Mouse (Mus musculus): ENCODE data around the gene Ifnar1. TPM values are rescaled to one million over a fixed set of nuclear protein-coding genes. Genes with fewer than 3 reads are reported as not detected.
A peak's percentile ranks its signal among the peaks of the same experiment; 100 is the strongest.
"Not testable (repeated sequence)": the region's sequence is repeated elsewhere in the genome, so short reads cannot be mapped to it uniquely, and the experiment has no call there.

The Ifnar1 gene
- polyA plus RNA-seq (2015; fragmentation: Nextera tagmentation; extraction: Ambion mirVana) = 54.7 and 55.2 TPM in 2 replicates

DNA sequence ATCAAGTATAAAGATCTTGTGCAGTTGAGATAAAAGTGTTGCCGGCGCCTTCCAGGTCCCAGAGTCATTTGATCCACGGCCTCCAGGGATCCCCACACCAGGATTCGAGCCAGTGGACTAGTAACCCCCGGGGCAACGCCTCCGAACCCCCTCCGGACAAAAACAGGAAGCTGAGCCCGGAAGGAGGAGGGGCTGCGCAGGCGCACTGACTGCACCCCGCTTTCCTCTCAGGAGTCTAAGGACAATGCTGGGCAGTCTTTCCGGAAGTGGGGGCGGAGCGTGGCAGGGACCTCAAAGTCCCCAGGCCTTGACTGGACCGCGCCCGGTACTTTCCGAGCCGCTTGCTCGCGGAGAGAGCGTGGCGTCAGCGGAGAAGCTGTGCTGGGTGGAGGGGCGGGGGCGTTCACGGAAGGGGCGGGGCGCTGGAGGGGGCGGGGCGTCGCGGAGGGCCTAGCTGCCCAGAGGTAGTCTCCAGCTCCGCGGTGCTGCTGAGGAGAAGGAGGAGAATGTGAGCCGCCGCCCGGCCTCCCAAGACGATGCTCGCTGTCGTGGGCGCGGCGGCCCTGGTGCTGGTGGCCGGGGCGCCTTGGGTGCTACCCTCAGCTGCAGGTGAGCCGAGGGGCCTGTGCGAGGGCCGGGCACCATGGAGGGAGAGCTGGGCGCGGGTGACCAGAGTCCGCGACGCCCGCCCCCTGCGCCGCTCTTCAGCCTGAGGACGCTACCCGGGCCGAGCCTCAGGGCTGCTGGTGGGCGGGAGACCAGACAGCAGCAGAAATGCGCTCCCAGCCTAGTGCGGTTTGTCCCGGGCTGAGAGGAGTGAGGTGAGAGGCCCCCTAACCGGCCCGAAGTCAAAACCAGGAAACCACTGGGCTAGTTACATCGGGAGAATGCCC lies at the start of gene Ifnar1:
Gene Ifnar1, plus strand, starts transcription at position 431 of the 893 bp plus-strand sequence.
- peak; percentile 99 for ATAC-seq
- Histone ChIP-seq H3K27ac (peak within 1 kb of the TSS; percentile 98), H3K27me3 (no peaks in the 10 kb centered on the region), H3K4me3 (replicated peaks) (peak within 1 kb of the TSS; percentile 97), H3K4me1 (replicated peaks) (peaks cover 33% of the 10 kb centered on the region), H3K9me3 (no peaks in the 10 kb centered on the region), H3K36me3 (peaks cover 14% of the 10 kb centered on the region), H3K4me2 (replicated peaks) (peak within 1 kb of the TSS; percentile 72), H3K9ac (replicated peaks) (peak within 1 kb of the TSS; percentile 97)
- WGBS = under 1% methylated on average over 55 of the region's 68 CpGs

DNA sequence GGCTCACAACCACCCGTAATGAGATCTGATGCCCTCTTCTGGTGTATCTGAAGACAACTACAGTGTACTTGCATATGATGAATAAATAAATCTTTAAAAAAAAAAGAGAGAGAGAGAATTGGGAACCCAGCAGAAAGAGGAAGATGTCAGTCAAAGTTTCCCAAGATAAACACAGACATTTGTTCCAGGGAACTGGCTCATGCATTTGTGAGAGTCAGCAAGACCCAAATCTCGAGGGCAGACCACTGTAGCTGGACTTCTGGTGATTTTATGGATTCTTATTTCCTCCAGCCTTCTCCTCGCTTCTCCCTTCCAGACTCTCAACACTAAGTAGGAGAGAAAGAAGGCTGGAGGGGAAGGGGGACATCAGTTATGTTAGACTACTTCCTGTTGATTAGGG lies 47.0 kb upstream of the Ifnar1 start:
- H3K36me3 ChIP-seq = no peaks in the 10 kb centered on the region
- no peaks in the 10 kb centered on the region; the same call in 1 of the 2 replicates for H3K4me1 ChIP-seq (replicated peaks)
- H3K27me3 ChIP-seq = no peaks in the 10 kb centered on the region
- H3K4me2 ChIP-seq (replicated peaks) = no peak overlapping the region
- ATAC-seq = no peak
- H3K4me3 ChIP-seq (replicated peaks) = no peak overlapping the region
- no peaks in the 10 kb centered on the region for H3K9me3 ChIP-seq
- WGBS = 74% methylated on average over 3 of the region's 3 CpGs
- no peak overlapping the region for H3K27ac ChIP-seq
- no peak overlapping the region for H3K9ac ChIP-seq (replicated peaks)

DNA sequence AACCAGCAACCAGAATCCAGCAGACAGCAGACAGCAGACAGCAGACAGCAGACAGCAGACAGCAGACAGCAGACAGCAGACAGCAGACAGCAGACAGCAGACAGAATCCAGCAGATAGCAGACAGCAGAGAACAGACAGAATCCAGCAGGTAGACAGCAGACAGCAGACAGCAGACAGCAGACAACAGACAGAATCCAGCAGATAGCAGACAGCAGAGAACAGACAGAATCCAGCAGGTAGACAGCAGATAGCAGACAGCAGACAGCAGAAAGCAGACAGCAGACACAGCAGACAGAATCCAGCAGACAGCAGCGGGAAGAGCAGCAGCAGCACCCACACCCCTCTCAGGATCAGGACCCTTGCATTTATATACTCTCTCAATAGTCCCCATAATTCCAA lies 46.4 kb upstream of the Ifnar1 start:
- H3K9me3 ChIP-seq; H3K36me3 ChIP-seq; H3K4me2 ChIP-seq (replicated peaks); H3K27me3 ChIP-seq; H3K4me1 ChIP-seq (replicated peaks); H3K9ac ChIP-seq (replicated peaks); H3K27ac ChIP-seq; ATAC-seq; H3K4me3 ChIP-seq (replicated peaks): not testable (repeated sequence)
- 93% methylated on average over 1 of the region's 1 CpGs for WGBS

DNA sequence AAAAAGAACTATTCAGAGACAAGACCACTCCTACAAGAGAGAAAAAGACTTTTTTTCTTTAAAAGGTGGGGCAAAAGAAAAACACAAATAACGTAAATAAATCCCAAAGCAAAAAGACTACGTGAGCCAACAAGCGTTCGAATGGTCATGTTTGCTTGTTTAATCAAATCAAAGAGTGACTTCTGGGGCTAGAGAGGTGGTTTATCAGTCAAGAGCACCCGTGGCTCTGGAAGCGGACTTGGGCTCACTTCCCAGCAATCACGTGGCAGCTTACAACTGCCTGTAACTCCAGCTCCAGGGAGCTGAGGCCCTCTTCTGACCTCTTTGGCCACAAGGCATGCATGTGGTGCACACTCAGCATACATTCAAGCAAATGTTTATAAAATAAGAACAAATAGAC lies 43.7 kb upstream of the Ifnar1 start:
- WGBS = 72% methylated on average over 7 of the region's 7 CpGs

DNA sequence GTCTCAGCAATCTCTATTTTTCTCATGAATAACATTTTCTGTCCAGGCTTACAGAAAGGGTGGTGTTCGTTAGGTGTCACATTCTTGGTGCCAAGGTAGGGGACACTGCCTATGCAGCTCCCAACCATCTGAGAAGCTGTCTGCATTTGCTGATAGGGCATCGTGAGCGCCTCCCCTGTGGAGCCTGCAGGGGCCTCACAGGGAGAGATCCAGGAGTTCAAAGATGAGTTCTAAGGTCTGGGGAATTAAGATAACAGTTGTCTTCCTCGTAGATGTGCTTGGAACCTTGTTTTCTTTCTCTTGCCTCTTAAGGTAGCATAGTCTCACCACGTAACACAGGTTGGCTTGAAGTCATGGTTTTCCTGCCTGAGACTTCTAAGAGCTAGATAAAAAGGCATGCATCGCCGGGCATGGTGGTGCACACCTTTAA lies 43.2 kb upstream of the Ifnar1 start:
- H3K27ac ChIP-seq = no peak overlapping the region
- H3K4me2 ChIP-seq (replicated peaks) = no peak overlapping the region
- WGBS = 86% methylated on average over 7 of the region's 7 CpGs
- ATAC-seq = no peak
- H3K9ac ChIP-seq (replicated peaks) = no peak overlapping the region
- no peaks in the 10 kb centered on the region for H3K36me3 ChIP-seq
- H3K4me3 ChIP-seq (replicated peaks) = no peak overlapping the region
- no peaks in the 10 kb centered on the region for H3K9me3 ChIP-seq
- H3K4me1 ChIP-seq (replicated peaks) = no peaks in the 10 kb centered on the region
- H3K27me3 ChIP-seq = no peaks in the 10 kb centered on the region

More for the DNA sequence above, 43.7 kb upstream of the Ifnar1 start:
- H3K27ac ChIP-seq = no peak overlapping the region
- no peaks in the 10 kb centered on the region for H3K27me3 ChIP-seq
- no peaks in the 10 kb centered on the region for H3K36me3 ChIP-seq
- no peak for ATAC-seq
- no peak overlapping the region for H3K4me3 ChIP-seq (replicated peaks)
- H3K9ac ChIP-seq (replicated peaks) = no peak overlapping the region
- H3K9me3 ChIP-seq = no peaks in the 10 kb centered on the region
- H3K4me2 ChIP-seq (replicated peaks) = no peak overlapping the region
- H3K4me1 ChIP-seq (replicated peaks) = no peaks in the 10 kb centered on the region

DNA sequence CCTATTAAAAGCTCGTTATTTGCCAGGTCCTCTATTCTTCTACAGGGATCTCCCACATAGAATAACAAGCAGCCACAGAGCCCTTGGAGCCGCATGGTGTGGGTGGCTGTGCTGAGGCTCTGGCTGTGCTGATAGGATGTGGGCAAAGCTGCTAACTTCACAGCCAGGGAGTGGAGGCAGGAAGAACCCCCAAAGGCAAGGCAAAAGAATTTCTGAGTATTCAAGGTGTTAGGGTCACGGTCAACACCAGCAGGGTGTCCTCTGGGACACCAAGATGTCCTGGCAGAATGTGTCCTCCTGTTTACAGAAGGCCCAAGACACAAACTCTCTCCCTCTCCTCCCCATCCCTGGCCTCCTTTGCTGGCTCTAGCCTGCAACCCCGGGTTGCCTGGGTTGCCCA lies 42.6 kb upstream of the Ifnar1 start:
- no peak for ATAC-seq
- H3K9ac ChIP-seq (replicated peaks) = no peak overlapping the region

DNA sequence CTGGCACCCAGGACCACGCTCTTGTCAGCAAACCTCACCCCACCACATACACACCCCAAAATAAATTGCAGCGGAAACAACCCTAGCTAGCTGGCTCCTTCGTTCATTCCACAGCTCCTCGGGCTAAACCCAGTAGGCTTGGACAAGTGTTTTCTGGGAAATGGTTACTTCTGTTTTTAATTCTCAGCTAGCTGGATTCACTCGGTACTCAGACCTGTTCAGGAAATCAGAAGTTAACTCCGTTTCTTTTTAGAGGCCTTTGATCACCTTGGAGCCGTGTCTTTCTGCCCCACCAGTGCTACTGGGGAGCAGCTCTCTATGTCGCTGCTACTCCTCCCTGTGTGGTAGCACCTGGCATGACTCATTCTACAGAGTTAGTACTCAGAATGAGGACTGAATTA lies 41.8 kb upstream of the Ifnar1 start:
- ATAC-seq = no peak
- Histone ChIP-seq H3K27ac (no peak overlapping the region), H3K4me2 (replicated peaks) (no peak overlapping the region), H3K9ac (replicated peaks) (no peak overlapping the region), H3K9me3 (no peaks in the 10 kb centered on the region), H3K27me3 (no peaks in the 10 kb centered on the region), H3K4me3 (replicated peaks) (no peak overlapping the region), H3K36me3 (no peaks in the 10 kb centered on the region), H3K4me1 (replicated peaks) (no peaks in the 10 kb centered on the region)
- WGBS = 88% methylated on average over 8 of the region's 8 CpGs

More for the DNA sequence above, 42.6 kb upstream of the Ifnar1 start:
- no peak overlapping the region for H3K27ac ChIP-seq
- WGBS = 67% methylated on average over 4 of the region's 4 CpGs
- no peaks in the 10 kb centered on the region for H3K9me3 ChIP-seq
- no peaks in the 10 kb centered on the region for H3K27me3 ChIP-seq
- H3K4me3 ChIP-seq (replicated peaks) = no peak overlapping the region
- no peaks in the 10 kb centered on the region for H3K36me3 ChIP-seq
- no peak overlapping the region for H3K4me2 ChIP-seq (replicated peaks)
- H3K4me1 ChIP-seq (replicated peaks) = no peaks in the 10 kb centered on the region

DNA sequence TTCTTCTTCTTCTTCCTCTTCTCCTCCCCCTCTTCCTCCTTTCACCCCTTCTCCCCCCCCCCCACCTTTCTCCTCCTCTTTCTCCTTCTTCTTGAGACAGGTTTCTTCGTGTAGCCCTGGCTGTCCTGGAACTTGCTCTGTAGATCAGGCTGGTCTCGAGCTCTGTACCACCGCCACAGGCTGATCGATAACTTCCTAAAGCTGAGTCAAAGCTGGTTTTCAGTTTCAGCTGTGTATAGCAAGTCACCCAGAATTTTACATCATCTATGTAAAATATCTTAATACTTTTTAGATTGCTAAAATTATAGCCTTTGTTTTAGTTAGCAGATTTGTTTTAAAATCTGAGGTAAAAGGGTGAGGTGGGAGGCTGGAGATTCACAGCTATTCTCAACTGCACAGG lies 40.2 kb upstream of the Ifnar1 start:
- H3K4me1 ChIP-seq (replicated peaks) = no peaks in the 10 kb centered on the region
- H3K9me3 ChIP-seq = no peaks in the 10 kb centered on the region
- no peak overlapping the region for H3K27ac ChIP-seq
- H3K27me3 ChIP-seq = no peaks in the 10 kb centered on the region
- H3K4me3 ChIP-seq (replicated peaks) = no peak overlapping the region
- no peak overlapping the region for H3K9ac ChIP-seq (replicated peaks)
- no peak for ATAC-seq
- 91% methylated on average over 4 of the region's 4 CpGs for WGBS
- H3K36me3 ChIP-seq = no peaks in the 10 kb centered on the region
- no peak overlapping the region for H3K4me2 ChIP-seq (replicated peaks)

DNA sequence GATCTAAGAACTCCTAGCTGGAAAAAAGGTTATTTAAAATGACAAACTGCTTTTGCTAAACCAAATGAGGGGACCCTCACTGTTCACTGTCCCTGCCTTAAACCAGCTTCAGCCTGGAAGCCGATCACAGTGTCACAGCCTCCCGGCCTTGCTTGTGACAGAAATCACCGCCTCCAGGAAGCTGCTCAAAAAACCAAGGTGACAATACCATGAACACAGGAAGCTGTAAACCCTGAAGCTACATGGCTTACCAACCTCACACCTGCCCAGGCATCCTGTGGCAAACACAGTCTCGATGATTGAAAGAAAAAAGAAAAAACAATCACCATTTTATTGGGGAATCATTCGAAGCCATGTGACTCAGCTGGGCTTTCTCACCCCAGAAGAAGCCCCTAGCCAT lies 39.5 kb upstream of the Ifnar1 start:
- 91% methylated on average over 5 of the region's 5 CpGs for WGBS
- ATAC-seq = no peak
- Histone ChIP-seq H3K27ac (no peak overlapping the region), H3K4me2 (replicated peaks) (no peak overlapping the region), H3K27me3 (no peaks in the 10 kb centered on the region), H3K9ac (replicated peaks) (no peak overlapping the region), H3K4me1 (replicated peaks) (no peaks in the 10 kb centered on the region), H3K4me3 (replicated peaks) (no peak overlapping the region), H3K36me3 (no peaks in the 10 kb centered on the region), H3K9me3 (no peaks in the 10 kb centered on the region)

DNA sequence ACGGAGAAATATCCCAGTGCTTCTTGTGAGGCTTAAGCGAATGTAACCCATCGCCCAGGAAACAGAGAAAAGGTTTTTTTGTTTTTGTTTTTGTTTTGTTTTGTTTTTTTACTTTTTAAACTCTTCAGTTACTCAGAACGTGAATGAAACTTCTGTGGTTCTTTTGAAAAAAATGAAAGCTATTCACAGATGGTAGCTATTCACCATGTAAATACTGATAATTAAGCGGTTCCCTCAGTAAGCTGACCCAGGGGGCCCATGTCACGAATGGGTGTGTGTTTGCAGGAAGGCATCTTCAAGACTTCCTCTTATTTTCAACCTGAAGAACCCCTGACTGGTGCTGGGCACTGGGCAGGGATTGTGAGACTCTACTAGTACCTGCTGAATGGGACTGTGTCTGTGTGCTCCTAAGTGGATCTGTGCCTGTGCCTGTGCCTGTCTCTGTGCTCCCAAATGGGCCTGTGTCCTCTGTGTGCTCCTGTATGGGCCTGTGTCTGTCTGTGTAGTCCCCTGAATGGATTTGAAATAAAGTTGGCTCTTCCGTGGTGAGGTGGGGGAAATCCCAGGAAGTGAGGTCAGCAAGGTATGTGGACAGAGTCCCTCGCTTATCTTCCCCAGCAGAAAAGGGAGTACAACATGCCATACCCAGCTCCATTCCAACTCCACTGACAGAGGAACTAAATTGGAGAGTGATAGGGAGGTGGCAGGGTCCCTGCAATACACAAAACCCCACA lies 38.1 kb upstream of the Ifnar1 start:
- H3K4me3 ChIP-seq (replicated peaks) = no peak overlapping the region
- no peak for ATAC-seq
- H3K27me3 ChIP-seq = no peaks in the 10 kb centered on the region
- no peak overlapping the region for H3K9ac ChIP-seq (replicated peaks)
- no peaks in the 10 kb centered on the region for H3K36me3 ChIP-seq
- 77% methylated on average over 8 of the region's 8 CpGs for WGBS
- H3K4me1 ChIP-seq (replicated peaks) = no peaks in the 10 kb centered on the region
- H3K9me3 ChIP-seq = no peaks in the 10 kb centered on the region
- no peak overlapping the region for H3K4me2 ChIP-seq (replicated peaks)
- no peak overlapping the region for H3K27ac ChIP-seq

DNA sequence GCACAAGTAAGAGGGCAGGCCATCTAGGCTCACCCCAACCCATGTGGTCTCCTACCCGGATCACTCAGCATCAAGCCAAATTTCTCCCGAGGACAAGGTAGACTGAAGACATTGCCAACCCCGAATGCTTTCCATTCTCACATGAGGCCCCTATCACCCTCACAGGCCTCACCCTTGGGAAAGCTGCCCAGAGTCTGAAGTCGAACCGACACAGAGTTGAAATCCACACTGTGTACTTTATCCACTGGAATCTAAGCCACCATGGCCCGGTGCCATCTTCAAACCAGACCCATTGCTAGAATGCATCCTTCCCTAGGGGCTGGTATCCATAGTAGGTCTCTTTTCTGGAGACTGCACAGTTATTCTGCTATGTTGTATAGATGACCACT lies 37.5 kb upstream of the Ifnar1 start:
- no peak for ATAC-seq
- H3K4me3 ChIP-seq (replicated peaks) = no peak overlapping the region
- WGBS = 91% methylated on average over 6 of the region's 6 CpGs
- H3K27me3 ChIP-seq = no peaks in the 10 kb centered on the region
- H3K4me2 ChIP-seq (replicated peaks) = no peak overlapping the region
- H3K36me3 ChIP-seq = no peaks in the 10 kb centered on the region
- H3K9me3 ChIP-seq = no peaks in the 10 kb centered on the region
- H3K4me1 ChIP-seq (replicated peaks) = no peaks in the 10 kb centered on the region
- no peak overlapping the region for H3K9ac ChIP-seq (replicated peaks)
- H3K27ac ChIP-seq = no peak overlapping the region

DNA sequence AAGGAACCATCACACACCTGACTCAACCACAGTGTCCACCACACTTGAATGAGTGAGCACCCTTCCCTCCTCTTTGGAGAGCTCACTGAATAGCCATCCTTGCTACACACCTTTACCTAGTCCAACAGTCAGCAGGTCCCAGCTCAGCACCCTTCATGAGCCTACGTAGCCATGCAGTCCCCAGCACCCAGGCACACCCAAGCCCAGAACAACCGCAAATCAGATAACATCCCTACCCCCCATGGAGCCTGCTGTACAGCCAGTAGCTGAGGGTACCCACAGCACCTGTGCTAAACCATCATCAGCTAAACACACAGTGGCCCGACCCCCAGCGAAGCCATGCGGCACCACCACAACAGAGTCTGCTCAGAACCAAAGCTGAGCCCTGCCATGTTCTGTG lies 37.0 kb upstream of the Ifnar1 start:
- Histone ChIP-seq H3K27ac (no peak overlapping the region), H3K9me3 (no peaks in the 10 kb centered on the region), H3K4me1 (replicated peaks) (no peaks in the 10 kb centered on the region), H3K27me3 (no peaks in the 10 kb centered on the region), H3K4me3 (replicated peaks) (no peak overlapping the region), H3K4me2 (replicated peaks) (no peak overlapping the region), H3K36me3 (no peaks in the 10 kb centered on the region), H3K9ac (replicated peaks) (no peak overlapping the region)
- WGBS = 97% methylated on average over 5 of the region's 5 CpGs
- ATAC-seq = no peak
